Mouse (Mus musculus): ENCODE data around the gene Nrap.

DNA sequence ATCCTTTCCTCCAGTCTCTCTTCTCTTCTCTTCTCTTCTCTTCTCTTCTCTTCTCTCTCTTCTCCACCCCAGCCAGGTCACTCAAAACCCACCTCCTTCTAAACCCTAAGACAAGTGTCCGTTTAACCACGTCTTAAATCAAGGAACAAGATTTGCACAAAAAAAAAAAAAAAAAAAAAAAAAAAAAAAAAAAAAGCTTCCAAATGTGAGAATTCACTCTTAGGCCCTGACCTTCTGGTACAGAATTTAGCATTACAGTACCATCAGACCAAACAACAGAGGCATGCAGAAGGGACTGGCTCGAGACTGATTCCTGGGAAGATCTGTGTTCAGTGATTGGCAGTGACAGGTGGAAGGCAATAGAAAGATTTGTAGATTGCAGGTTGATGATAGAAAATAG, 30.5 kb upstream of the Nrap start:
- TF ChIP-seq CTCF (IDR thresholded peaks at IDR 0.05; ENCODE audit: low read depth) (no peak), EP300 (IDR thresholded peaks at IDR 0.05; ENCODE audit: low read depth) (no peak)
